Mouse (Mus musculus) cerebellum, postnatal 4 days (tissue): ENCODE measurements around the gene Capzb.

Experiments used
- DNase-seq, 2 experiments: peaks; one replicate each; pipeline ENCODE4 v3.0.0; 2022; ENCODE audit warnings: low spot score in 2 of 2, mixed read lengths in 1 of 2

Capzb gene

DNA sequence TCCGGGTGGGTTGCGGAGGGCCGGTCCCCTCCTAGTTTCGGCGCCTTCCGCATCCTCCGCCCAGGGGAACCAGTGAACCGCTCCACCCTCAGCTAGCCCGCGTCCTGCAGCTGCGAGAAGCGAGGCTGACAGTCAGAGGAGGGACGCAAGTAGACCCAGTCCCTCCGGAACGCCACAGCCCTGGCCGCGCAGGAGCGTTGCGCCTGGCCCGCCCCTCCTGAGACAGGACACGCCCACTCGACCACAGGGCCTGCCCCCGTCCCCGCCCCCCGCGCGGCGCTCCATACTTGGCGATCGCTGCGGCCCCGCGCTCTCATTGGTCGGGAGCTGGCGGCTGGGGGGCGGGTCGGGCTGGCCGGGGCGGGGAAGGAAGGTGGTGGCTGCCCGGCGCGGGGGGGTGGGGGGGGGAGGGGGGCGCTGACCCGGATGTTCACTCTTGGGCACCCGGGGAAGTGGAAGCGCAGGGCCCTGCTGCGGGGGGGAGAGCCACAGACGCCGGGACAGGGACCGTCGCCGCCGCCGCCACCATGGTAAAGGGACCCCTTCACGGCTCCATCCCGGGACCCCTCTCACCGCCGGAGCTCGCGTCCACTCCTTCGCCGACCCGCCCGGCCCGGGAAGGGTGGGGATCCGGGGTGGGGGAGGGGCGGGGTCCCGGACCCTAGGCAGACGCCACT lies at the start of gene Capzb:
TSS of gene Capzb (plus strand) at position 401 of the 677 bp plus-strand sequence.
- DNase-seq, result peak; percentile 94 to 98

DNA sequence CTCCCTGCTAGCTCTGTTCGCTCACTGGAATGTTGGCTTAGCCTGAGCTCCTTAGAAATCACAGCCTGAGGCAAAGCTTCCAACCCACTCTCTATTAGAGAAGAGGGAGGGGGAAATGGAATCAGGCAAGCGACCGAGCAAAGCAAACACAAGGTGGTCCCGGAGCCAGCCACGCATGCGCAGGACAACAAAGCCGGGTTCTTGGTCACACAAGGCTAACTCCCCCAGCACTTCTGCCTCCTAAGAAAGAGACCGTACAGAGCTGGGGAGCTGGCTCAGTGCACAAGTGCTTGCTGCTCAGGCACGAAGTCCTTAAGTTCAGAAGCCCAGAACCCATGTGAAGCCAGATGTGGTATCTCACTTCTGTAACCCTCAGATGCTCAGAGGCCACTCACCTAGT lies 49.7 kb upstream of the Capzb start:
- DNase-seq, result peak in 1 of 2 experiments; percentile 16

DNA sequence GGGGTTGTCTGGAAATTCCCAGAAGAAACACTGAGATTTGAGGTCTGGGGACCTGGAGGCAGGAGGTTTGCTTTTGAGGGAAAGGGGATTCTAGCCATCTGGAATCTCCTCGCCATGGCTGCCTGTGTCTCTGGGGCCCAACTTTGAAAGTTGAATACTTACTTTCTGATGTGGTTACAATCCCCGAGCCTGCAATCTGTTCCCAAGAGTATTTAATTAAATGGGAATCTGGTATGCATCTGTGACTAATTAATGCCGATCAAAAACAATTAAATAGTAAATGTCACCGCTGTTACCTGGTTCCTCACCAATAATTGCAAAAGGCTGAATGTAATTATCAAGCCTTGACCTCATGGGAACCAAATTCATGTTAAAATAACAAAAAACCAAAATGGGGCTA lies 48.1 kb upstream of the Capzb start:
- no peak for DNase-seq

DNA sequence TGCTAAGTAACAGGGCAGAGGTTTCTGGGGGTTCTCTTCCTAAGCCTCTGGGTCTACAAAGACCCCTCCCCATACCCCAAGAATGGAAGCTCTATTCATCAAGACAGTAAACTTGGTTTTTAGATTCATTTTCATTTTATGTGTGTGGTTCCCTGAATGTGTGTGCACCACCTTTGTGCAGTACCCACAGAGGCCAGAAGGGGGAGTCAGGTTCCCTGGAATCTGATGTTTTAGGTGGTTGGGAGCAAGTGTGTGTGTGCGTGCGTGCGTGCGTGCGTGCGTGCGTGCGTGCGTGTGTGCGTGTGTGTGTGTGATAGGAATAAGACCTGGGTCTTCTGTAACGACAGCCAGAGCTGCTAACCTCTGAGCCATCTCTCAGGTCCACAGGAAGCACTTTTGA lies 47.5 kb upstream of the Capzb start:
- peak in 1 of 2 experiments; percentile 25 for DNase-seq

DNA sequence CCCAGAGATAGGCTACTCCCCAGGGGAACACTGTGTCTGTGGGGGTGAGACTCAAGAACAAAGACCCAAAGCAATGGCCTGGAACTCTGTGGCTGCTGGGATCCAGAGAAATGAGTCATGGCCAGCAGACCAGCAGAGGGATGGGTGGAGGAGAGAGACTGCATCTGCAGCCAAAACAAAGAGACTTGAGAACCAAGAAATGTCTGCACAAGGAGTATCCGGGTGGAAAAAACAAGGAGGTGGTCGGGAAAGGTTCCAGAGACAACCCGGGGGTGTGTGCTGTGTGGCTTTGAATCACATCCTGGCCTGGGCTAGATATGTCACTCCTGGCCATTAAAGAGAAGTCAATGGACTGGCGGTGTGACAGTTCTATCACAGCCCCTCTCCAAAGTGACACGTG lies 45.9 kb upstream of the Capzb start:
- DNase-seq, result no peak

DNA sequence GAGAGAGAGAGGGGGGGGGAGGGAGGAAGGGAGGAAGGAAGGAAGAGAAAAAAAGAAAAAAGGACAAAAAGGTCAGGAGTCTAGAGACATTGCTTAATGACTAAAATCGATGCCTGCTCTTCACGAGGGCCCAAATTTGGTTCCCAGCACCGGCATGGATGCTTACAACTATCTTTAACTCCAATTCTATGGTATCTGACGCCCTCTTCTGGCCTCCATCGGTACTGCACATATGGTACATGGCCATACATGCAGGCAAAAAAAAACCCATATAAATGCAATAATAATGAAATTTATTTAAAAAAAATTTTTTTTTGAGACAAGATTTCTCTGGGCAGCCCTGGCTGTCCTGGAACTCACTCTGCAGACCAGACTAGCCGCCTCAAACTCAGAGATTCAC lies 41.3 kb upstream of the Capzb start:
- DNase-seq, result no peak

DNA sequence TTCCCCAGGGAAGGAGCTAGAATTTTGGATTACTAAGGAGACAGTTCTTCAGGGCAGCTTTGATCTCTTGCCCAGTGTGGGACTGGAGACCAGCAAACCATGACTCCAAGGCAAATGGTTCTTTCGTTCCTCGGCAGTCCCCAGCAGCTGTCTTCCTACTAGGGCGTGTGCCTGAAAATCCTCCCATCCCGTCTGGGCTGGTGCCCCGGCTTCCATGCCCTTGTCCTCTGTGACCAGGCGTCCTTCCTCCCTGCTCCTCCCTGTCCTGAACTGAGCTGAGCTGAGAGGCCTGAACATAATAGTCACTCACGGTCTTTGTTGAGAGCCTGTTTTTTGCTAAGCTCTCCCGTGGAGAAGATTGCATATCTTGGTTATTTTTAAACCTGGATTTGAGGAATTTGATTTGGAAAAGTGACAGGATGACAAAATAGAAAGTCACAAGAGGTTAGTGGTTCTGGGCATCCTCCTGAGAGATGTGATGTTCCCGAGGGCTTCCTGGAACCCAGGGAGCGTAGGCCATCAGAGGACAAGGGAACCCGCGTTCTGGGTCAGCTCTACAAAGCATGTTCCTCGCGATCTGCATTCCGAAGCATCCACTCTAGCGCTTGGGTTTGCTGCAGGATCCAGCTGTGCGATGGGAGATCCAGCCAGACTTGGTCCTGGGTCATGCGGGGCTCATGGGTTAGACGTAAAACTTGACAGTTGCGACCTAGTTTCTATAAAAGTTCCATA lies 38.0 kb upstream of the Capzb start:
- no peak for DNase-seq

DNA sequence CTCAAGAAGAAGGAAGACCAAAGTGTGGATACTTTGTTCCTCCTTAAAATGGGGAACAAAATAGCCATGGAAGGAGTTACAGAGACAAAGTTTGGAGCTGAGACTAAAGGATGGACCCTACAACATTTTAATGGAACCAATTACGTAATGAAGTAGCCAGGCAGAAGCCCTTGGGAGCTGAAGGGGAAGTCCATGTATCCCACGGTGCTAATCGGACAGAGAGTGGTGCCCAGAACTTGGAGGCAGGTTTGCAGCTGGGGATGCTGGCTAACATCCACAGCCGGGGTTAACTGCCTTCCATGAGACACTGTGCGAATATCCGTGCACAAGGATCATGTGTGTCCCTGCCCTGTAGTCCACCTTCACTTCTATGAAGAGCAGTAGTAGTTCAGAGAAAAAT lies 36.2 kb upstream of the Capzb start:
- DNase-seq, result no peak

DNA sequence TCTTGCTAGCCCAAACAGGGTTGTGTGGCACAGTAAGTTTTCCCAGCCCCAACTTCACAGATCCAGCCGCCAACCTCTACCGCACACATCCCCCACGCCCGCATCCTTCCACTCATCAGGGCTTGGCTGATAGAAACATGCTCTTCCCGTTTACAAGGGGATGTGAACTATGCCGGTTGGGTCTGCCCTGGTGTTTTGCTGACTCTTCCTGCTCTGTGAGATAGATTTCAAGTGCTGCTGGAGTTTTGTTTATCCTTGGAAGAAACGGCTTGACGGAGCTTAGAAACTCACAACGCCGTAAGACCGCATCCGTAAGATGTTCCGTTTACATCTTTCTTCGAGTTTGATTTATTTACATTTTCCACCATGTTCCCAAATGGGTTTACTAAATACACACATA lies 34.3 kb upstream of the Capzb start:
- DNase-seq, result no peak

DNA sequence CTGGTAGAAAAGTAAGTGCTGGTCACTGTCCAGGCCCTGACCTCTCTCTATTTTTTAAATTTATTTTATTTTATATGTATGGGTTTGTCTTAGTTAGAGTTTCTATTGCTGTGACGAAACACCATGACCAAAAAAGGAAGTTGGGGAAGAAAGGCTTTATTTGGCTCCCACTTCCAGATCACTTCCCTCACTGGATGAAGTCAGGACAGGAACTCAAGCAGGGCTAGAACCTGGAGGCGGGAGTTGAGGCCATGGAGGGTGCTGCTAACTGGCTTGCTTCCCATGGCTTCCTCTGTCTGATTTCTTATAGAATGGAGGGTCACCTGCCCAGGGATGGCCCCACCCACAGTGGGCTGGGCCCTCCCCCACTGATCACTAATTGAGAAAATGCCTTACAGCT lies 31.6 kb upstream of the Capzb start:
- DNase-seq, result no peak

DNA sequence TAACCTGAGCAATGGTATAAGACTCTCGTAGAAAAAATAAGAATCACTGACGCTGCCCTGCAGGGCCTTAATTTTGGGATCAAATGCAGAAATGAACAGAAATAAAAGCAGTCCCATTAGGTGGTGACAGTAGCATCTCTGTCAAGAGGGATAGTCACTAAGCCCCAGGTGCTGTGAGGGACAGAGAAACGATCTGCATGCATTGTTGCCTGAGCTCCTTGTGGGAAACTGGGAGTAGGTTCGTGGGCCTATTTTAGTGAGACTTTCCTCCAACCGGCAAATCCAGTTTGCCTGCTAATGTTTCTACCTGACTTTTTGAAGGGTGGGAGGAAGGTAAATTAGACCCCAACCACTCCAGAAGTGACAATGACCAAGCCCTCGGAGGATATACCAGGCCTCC lies 28.6 kb upstream of the Capzb start:
- no peak for DNase-seq

DNA sequence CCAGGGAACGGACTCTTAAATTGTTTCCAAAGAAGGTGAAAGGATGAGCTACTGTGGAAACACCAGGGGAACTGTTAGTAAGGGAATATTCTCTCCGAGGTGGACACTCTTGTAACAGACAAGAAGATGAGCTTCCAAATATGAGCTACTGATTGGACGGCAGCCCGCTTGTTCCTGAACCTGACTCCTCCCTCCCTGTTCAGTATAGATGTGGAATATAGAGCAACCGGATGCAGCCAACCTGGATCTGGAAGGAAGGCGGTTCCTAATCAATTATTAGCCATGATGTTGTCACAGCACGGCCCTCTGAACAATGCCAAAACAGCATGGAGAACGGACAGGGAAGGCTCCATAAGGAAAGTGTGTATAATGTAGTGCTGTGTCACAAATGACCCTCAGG lies 27.4 kb upstream of the Capzb start:
- DNase-seq, result no peak

DNA sequence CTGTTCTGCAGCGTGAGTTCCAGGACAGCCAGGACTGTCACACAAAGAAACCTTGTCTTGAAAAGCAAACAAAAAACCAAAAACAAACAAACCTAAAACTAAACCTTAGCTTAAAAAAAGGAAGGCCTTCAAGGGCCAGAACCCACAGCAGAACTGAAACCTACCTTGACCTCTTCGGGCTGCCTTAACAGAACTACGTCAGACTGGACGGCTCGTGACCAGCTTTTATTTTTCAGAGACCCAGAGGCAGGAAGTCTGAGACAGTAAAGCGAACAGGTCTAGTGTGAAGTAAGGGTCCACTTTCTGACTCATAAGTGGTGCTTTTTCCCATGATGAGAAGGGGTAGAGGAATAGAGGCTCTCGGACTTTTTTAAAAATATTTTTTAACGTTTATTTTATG lies 26.5 kb upstream of the Capzb start:
- DNase-seq, result no peak

DNA sequence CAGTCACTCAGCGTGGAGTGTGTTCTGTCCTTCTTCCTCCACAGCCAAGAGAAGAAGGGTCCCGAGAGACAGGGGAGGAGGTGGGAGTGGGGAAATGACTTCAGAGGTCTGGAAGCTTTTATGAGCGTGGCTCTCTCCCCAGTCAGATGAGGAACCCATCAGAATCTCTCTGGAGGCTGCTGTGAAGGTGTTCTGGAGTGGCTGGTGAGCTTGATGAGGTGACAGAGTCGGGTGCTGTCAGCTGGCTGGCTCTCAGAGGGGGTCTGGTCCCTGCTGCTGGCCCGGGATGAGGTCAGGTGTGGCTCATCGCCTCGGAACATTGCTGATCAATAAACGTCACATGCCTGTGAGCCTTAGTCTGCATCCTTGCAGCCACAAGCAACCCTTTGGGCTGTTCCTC lies 25.6 kb upstream of the Capzb start:
- no peak for DNase-seq

DNA sequence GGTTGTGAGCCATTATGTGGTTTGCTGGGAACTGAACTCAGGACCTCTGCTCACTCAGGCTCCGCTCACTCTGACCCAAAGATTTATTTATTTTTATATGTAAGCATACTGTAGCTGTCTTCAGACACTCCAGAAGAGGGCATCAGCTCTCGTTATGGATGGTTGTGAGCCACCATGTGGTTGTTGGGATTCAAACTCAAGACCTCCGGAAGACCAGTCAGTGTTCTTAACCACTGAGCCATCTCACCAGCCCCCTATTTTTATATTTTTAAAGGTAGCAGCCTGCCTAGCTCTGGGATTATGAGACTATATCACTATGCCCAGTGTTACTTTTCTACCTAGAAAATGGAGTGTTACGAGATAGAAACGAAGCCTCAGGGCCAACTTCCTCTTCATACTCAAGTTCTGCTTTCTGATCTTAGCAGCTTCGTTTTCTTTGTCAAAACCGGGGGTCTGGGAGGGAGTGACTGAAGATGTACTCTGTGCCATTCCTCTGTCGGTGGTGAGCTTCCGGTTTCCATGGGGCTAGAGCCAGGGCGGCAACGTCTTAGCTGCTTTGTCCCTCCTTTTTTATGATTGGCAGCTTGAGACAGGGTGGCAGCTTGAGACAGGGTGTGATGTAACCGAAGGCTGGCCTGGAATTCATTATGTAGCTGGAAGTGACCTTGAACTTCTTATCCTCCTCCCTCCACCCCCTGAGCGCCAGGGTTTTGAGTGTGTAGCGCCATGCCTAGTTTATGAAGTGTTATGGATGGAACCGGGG lies 23.5 kb upstream of the Capzb start:
- no peak for DNase-seq

DNA sequence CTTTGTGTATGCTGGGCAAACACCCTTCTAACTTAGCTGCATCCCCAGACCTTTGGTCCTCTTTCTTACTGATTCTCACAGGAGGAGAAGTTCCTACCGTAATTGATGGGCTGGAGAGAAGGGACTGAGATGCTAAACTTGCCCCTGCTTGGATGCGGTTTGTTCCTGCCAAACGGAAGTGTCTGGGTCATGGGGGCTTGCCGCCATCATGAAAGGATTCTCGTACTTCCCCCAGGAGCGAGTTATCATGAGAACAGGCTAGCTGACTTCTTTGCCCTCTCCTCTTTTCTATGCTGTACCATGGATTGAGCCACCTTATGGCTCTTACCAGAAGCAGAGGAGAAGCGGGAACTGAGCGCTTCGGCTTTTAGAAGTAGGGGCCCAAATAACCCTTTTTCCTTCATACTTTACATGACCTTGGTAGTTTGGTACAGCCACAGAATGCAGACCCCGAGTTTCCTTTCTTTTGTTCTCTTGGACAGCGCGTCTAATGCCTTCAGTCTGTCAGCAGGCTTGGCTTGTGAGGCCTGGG lies 22.9 kb upstream of the Capzb start:
- DNase-seq, result no peak

DNA sequence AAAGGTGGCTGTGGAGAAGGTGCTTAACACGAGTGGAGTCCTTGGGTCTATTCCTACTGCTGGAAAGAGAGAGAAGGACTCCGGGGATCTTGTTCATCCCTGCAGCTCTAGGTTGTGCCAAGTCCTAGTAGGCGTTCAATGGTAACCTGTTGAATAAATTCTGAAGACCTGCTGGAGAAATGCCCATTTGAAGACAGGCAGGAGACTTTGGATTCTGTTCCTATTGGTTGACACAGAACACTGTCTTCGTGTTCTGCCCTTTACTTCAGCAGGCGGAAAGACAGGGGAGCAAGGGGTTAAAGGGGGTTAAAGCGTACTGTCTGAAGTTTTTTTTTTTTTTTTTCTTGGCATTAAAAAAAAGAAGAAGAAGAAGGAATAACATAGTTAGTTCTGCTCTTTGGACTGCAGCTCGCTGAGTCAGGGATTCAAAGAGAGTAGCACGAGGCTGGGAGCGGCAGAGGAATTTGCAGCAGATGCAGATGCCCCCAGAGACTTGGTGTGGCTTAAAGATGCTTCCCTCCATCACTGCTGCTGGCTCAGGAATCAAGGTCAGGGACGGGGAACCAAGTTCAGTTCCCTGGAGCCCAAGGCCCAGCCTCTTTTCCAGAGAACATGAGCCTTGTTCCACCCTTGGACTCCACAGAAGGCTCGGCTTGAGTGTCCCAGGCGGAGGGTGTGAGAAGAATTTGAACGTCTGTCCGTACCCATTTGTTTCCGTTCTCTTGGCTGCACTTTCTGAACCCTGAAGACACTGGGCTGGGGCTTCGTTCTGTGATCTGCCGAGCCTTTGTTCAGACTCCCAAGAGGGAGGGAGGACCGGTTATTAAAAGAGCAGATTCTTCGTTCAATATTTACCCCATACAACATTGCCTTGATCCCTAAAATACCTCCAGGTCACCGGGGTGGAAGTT lies 17.4 kb upstream of the Capzb start:
- no peak for DNase-seq

DNA sequence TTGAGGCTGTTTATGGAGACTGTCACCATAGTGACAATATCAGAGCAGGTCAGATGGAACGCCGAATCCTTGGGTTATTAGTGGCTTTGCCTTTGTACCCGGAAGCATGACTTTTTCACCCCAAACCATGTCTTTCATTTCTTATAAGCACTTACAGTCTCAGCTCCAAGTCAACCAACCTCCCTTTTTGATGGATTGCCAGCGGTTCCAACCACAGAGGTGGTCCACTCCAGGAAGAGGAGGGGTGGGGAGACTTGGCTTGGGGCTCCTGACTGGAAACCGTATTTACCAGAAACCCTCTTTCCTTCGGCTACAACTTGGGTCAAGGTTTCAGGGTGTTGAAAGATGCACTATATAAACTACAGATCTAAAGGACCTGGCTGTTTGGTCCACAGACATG lies 16.7 kb upstream of the Capzb start:
- DNase-seq, result no peak

DNA sequence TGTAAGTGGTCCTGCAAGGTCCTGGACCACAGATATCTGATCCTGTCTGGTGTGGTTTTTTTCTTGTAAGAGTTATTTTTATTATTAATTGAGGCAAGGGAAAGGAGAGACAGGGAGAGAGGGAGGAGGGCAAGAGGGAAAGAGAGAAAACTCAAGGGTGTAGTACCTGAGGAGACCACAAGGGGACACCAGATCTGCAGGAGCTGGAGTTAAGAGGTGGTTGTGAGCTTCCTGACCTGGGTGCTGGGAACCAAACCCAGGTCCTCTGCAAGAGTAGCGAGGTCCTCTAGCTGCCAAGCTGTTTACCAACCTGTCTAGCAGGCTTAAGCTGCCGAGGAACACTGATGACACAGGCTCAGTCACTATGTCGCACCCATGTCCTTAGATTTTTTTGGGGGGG lies 14.8 kb upstream of the Capzb start:
- DNase-seq, result no peak

DNA sequence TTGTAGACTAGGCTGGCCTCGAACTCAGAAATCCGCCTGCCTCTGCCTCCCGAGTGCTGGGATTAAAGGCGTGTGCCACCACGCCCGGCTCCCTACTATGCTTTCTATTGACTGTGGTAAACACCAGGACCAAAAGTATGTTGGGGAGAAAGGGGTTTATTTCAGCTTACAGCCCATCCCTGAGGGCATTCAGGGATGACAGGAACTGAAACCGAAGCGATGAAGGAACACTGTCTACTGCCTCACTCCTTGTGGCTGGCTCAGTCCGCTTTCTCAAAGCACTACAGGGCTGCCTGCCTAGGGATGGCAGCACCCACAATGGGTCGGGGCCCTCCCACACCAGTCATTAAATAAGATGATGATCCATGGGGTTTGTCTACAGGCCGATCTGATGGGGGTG lies 14.3 kb upstream of the Capzb start:
- no peak for DNase-seq

DNA sequence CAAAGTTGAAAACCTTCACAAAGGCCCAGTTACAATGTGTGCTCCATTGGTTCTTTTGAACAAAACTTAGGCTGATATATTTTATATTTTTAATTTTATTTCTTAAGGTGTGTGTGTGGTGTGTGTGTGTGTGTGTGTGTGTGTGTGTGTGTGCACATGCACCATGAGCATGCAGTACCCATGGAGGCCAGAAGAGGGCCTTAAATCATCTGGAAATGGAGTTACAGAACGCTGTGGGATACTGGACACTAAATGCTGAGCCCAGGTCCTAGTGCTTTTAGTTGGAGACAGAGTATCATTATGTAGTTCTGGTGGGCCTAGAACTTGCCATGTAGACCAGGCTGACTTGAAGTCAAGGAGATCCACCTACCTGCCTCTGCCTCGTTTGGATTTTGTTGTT lies 13.5 kb upstream of the Capzb start:
- no peak for DNase-seq
